Mouse (Mus musculus) liver, postnatal 0 days (tissue): ENCODE measurements around the gene Xbp1. TPM values are rescaled to one million over a fixed set of nuclear protein-coding genes. Genes with fewer than 3 reads are reported as not detected.
A peak's percentile ranks its signal among the peaks of the same experiment; 100 is the strongest.
"Not testable (repeated sequence)": the region's sequence is repeated elsewhere in the genome, so short reads cannot be mapped to it uniquely, and the experiment has no call there.

ENCODE experiments used
- ATAC-seq: fragments of 200-750 bp; cut with Nextera tagmentation; 2 replicates; pipeline ENCODE4 v1.8.0; 2017; ENCODE audit warnings: mild to moderate bottlenecking, moderate library complexity
- DNase-seq: peaks from one replicate; pipeline ENCODE4 v3.0.0-alpha.2; 2016
- H3K27ac ChIP-seq: fragments of 300-500 bp; sonication (generic); 2 replicates; pipeline ENCODE4 v1.5.1; 2014; ENCODE audit warnings: antibody characterized with exemption, moderate library complexity, mild to moderate bottlenecking, low read depth
- H3K27me3 ChIP-seq: fragments of 300-500 bp; sonication (generic); 2 replicates; pipeline ENCODE4 v1.6.1; 2014; ENCODE audit warnings: low read length, control low read depth, mixed read lengths; ENCODE audit not compliant: insufficient read depth
- H3K36me3 ChIP-seq: fragments of 300-500 bp; sonication (generic); replicated peaks from 2 replicates; pipeline ENCODE4 v1.6.1; 2014; ENCODE audit warnings: mild to moderate bottlenecking, control low read depth, low read length, moderate library complexity, mixed read lengths; ENCODE audit not compliant: insufficient read depth
- H3K4me1 ChIP-seq: fragments of 300-500 bp; sonication (generic); 2 replicates; pipeline ENCODE4 v1.6.1; 2014; ENCODE audit warnings: antibody characterized with exemption, mild to moderate bottlenecking, control low read depth; ENCODE audit not compliant: insufficient read depth
- H3K4me2 ChIP-seq: fragments of 300-500 bp; sonication (generic); 2 replicates; pipeline ENCODE4 v1.6.1; 2014; ENCODE audit warnings: low read depth, mild to moderate bottlenecking, low read length, moderate library complexity, mixed read lengths
- H3K4me3 ChIP-seq: fragments of 300-500 bp; sonication (generic); 2 replicates; pipeline ENCODE4 v1.5.1; 2014; ENCODE audit warnings: low read depth, low read length
- H3K9ac ChIP-seq: fragments of 300-500 bp; sonication (generic); replicated peaks from 2 replicates; pipeline ENCODE4 v1.6.1; 2014; ENCODE audit warnings: mild to moderate bottlenecking, moderate library complexity
- H3K9me3 ChIP-seq: fragments of 300-500 bp; sonication (generic); 2 replicates; pipeline ENCODE4 v1.6.1; 2016; ENCODE audit warnings: mild to moderate bottlenecking, control low read depth, low read length, mixed read lengths
- CTCF ChIP-seq: sonication (generic); IDR thresholded peaks from 2 replicates; pipeline ENCODE4 v1.5.1; 2016; ENCODE audit warnings: antibody characterized with exemption, low read depth
- EP300 ChIP-seq: IDR thresholded peaks from 2 replicates; pipeline ENCODE4 v1.6.1; 2016; ENCODE audit warnings: antibody characterized with exemption, low read depth, mild to moderate bottlenecking
- WGBS: fragments of 180-500 bp; shearing (Covaris S2); extraction: QIAGEN DNeasy Blood & Tissue Kit; methylation state at CpG from one replicate; pipeline ENCODE4 v1.1.7; 2014; ENCODE audit not compliant: insufficient replicate concordance; 5-methylcytosine and 5-hydroxymethylcytosine counted together
- polyA plus RNA-seq: library from polyadenylated mRNA; unstranded; fragments of >200 nt; fragmentation: Nextera tagmentation; extraction: Ambion mirVana; gene quantifications from 2 replicates; pipeline ENCODE4 v1.2.1, GENCODE M21; 2015

The Xbp1 gene
- polyA plus RNA-seq, 1 experiment from 2014 or later = 119 TPM

DNA sequence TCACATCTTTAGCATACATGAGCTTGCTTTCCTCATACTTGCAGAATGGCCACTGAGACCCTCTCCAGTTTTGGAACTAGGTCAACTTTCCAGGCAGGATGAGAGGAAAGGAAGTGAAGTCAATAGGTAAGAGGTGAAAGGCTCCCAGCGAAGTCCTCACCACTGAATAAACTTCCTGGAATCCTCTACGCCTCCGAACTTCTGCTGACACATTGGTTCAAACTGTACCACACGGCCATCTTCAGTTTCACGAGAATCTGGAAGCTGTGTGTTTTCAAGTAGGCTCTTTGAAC lies 10.4 kb upstream of the Xbp1 start:
- H3K36me3 ChIP-seq = no peaks in the 10 kb centered on the region
- 55% methylated on average over 5 of the region's 5 CpGs for WGBS
- 0 out of 2 replicates have a peak, but pooled peaks have one; percentile 5 for ATAC-seq
- TF ChIP-seq CTCF (no peak), EP300 (no peak)
- H3K27ac ChIP-seq = peak overlapping the region; percentile 79
- no peak overlapping the region for H3K4me3 ChIP-seq
- no peak for DNase-seq
- H3K9me3 ChIP-seq = no peaks in the 10 kb centered on the region
- no peak overlapping the region for H3K9ac ChIP-seq
- H3K4me2 ChIP-seq = no peak overlapping the region
- H3K4me1 ChIP-seq = peaks cover 40% of the 10 kb centered on the region
- H3K27me3 ChIP-seq = no peaks in the 10 kb centered on the region

DNA sequence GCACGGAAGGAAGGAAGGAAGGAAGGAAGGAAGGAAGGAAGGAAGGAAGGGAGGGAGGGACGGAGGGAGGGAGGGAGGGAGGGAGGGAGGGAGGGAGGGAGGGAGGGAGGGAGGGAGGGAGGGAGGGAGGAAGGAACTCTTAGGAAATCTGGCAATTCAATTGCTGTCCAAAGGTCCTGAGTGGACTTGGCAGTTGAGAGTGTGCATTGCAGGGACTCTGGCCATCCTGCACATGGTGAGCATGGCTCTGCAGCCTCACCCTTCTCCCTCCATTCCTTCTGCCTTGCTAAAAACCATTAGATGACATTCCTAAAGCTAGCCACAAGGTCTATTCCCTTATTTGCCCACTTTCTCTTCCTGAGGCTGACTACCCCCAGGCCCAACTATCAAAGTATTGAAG lies 9.8 kb upstream of the Xbp1 start:
- H3K36me3 ChIP-seq, H3K27me3 ChIP-seq, DNase-seq, H3K9ac ChIP-seq, H3K4me3 ChIP-seq, H3K4me2 ChIP-seq, H3K9me3 ChIP-seq: not testable (repeated sequence)
- WGBS = no CpG with 5 or more reads among the region's 2 CpGs
- ATAC-seq = peak; percentile 54
- Histone ChIP-seq H3K4me1 (peaks cover 35% of the 10 kb centered on the region), H3K27ac (peak overlapping the region; percentile 79)

DNA sequence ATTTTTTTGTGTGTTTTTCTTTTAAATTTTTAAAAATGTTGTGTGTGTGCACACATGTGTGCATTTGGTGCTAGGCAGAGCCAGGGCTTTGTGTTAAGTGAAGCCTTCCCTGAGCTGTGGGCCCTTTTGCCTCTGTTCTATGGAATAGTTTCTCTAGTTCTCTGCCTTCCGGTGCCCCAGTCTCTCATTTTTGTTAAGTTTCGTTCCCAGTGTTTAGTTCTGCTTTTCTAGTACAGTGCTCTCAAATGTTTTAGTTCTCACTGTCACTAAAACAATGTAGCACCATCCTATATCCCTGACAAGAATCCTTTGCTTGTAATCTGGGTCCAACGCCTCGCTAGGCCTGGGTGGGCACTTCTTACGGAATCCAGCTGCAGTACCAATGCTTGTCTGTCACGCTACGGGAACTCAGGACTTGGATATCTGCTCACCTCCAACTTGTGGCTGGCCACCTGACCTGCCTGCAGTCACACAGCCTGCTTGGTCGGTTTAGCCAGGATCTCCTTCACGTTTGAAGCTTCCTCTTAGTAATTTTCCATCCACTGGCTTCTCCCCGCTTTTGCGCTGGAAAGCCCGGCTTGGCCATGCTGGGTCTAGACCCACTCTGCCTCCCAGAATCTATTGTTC lies 8.2 kb upstream of the Xbp1 start:
- peaks cover 31% of the 10 kb centered on the region for H3K4me1 ChIP-seq
- no peak overlapping the region for H3K4me3 ChIP-seq
- H3K9me3 ChIP-seq = no peaks in the 10 kb centered on the region
- H3K36me3 ChIP-seq = no peaks in the 10 kb centered on the region
- peak overlapping the region; percentile 81 for H3K27ac ChIP-seq
- H3K27me3 ChIP-seq = no peaks in the 10 kb centered on the region
- no peak for ATAC-seq
- no peak overlapping the region for H3K9ac ChIP-seq
- no peak for DNase-seq
- WGBS = 48% methylated on average over 12 of the region's 12 CpGs
- TF ChIP-seq EP300 (no peak), CTCF (no peak)
- no peak overlapping the region; the same call in 1 of the 2 replicates for H3K4me2 ChIP-seq

DNA sequence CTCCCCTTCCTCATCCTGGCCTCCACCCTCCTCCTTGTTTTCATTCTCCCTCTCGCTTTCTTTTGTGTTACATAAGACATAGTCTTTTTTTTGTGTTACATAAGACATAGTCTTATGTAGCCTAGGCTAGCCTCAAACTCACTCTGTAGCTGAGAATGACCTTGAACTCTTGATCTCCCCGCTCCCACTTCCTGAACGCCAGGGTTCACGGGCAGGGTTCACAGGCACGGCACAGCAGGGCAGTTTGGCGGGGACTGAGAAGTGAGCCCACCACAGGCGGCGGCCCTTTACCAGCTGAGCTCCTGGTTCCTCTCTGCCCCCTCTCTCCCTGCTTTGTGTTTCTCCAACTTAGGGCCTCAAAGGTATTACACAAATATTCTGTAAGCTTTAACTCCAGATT lies 7.5 kb upstream of the Xbp1 start:
- H3K4me3 ChIP-seq = no peak overlapping the region
- H3K4me1 ChIP-seq = peaks cover 31% of the 10 kb centered on the region
- no peak for ATAC-seq
- no peak overlapping the region for H3K4me2 ChIP-seq
- WGBS = 79% methylated on average over 8 of the region's 8 CpGs
- DNase-seq = no peak
- H3K9me3 ChIP-seq = no peaks in the 10 kb centered on the region
- no peak overlapping the region for H3K9ac ChIP-seq
- TF ChIP-seq CTCF = no peak
- H3K36me3 ChIP-seq = no peaks in the 10 kb centered on the region
- H3K27ac ChIP-seq = peak overlapping the region; percentile 81; the same call in 1 of the 2 replicates
- H3K27me3 ChIP-seq = no peaks in the 10 kb centered on the region

DNA sequence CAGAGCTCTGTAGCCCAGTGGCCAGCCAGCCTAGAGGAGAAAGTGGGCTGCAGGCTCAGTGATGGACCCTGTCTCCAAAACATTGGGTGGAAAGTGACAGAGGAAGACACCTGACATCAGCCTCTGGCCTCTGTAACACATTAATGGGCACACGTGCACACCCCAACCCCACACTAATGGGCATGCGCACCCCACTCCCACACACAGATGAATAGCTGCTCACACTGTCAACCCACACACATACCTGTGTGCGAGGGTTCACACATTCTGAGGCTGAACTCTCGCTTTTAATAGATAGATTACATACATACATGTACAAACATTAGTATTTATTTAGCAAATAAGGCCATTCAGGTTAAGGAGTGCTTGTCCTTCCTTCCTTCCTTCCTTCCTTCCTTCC lies 6.4 kb upstream of the Xbp1 start:
- Histone ChIP-seq H3K4me1 (peaks cover 28% of the 10 kb centered on the region), H3K27me3 (no peaks in the 10 kb centered on the region), H3K9ac (no peak overlapping the region), H3K4me2 (no peak overlapping the region), H3K4me3 (no peak overlapping the region), H3K27ac (no peak overlapping the region), H3K36me3 (no peaks in the 10 kb centered on the region), H3K9me3 (no peaks in the 10 kb centered on the region)
- WGBS = 82% methylated on average over 4 of the region's 4 CpGs
- no peak for TF ChIP-seq EP300
- TF ChIP-seq CTCF = no peak
- ATAC-seq (no peak), DNase-seq (no peak)

DNA sequence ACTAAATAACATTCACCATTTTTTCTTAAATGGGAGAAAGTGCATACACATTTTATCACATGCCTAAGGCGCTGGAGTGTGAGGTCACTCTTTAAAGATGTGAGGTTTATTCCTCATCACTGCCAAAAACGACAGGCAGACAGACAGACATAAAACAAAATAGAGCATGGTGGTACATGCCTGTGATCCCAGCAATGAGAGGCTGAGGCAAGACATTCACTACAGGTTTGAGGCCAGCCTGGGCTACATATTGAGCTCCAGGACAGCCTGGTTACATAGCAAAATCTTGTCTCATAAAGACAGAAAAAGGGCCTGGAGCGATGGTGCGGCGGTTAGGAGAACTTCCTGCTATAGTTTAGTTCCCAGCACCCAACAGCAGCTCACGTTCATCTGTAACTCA lies 5.3 kb upstream of the Xbp1 start:
- Histone ChIP-seq H3K27me3 (no peaks in the 10 kb centered on the region), H3K9ac (no peak overlapping the region), H3K9me3 (no peaks in the 10 kb centered on the region), H3K4me1 (peaks cover 23% of the 10 kb centered on the region), H3K27ac (no peak overlapping the region), H3K36me3 (no peaks in the 10 kb centered on the region), H3K4me2 (no peak overlapping the region), H3K4me3 (no peak overlapping the region)
- ATAC-seq = no peak
- WGBS = 77% methylated on average over 6 of the region's 6 CpGs
- no peak for TF ChIP-seq EP300
- no peak for TF ChIP-seq CTCF
- no peak for DNase-seq

DNA sequence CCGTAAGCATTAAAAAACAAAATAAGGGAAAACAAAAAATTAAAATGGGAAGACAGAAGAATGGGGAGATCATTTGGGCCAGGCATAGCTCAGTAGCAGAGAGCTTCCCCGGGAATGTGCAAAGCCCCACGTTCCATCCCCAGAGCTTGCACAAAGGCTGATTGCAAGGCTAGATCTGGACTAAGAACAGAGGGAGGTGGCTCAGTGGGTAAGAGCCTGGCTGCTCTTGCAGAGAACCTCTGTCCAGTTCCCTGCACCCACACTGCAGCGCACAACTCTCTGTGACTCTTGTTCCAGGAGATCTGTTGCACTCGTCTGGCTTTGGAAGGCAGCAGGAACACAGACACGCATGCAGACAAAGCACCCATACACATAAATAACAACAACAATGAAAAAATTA lies 4.8 kb upstream of the Xbp1 start:
- 82% methylated on average over 6 of the region's 6 CpGs for WGBS
- ATAC-seq (no peak), DNase-seq (no peak)
- TF ChIP-seq EP300 (no peak), CTCF (no peak)
- Histone ChIP-seq H3K9ac (no peak overlapping the region), H3K4me2 (no peak overlapping the region), H3K36me3 (no peaks in the 10 kb centered on the region), H3K9me3 (no peaks in the 10 kb centered on the region), H3K27ac (no peak overlapping the region), H3K27me3 (no peaks in the 10 kb centered on the region), H3K4me1 (peaks cover 22% of the 10 kb centered on the region), H3K4me3 (no peak overlapping the region)
